8 mouse cellular contexts compared by ENCODE assay signal in the genomic region with DNA sequence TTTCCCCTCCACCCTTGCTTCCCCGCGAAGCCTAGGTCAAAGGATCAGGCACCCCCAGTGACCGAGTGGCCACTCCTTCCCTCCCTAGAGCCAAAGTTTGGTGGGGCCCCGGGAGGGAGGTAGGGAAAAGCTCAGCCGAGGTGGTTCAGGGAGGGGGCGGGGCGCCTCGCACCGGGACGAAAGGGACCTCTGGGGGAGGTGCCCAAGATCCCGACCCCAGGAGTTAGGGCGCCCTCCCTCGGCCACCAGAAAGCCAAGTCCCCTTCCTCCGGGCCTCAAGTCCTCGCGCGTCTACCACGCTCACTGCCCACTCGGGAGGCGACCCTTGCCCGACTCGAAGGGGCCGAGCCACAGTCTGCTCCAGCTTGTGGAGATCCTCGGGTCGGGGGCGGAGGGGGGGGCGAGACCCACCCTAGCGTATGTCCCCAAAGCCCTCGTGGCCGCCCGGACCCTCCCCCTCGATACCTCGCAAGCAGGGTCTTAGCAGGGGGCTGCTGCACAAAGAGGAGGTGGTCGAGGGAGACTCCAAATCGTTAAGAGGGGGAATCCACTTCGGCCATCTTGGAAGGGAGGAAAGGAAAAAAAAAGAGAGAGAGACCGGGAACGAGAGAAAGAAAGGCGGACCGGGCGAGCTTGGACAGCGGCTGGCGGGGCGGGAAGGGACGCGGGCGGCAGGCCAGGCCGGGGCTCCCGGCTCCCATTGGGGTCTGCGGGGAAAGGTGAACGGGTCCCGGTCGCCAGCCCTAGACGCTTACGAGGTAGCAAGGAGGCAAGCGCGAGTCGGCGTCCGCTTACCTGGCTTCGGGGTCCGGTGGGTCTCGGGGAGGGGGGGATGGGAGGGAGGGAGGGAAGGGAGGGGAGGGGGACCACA. TPM values are rescaled to one million over a fixed set of nuclear protein-coding genes. Genes with fewer than 3 reads are reported as not detected.
A peak's percentile ranks its signal among the peaks of the same experiment; 100 is the strongest.
DNase-seq lines count a peak whose midpoint lies in the region; ATAC-seq and TF ChIP-seq lines count a peak whose summit lies in the region.

No protein-coding gene starts in this region.

- ATAC-seq in kidney, embryonic 14.5 days (ENCODE audit: low FRiP score, low TSS enrichment): peak; percentile 3; the same call in 1 of the 2 replicates
- ATAC-seq in lung, postnatal 0 days: peak; percentile 1; the same call in 1 of the 2 replicates
- no peak for ATAC-seq in granulocyte monocyte progenitor cell, adult 5-6 weeks (replicated peaks; ENCODE audit: poor library complexity, severe bottlenecking)

- WGBS in heart, embryonic 10.5 days: under 1% methylated on average over 62 of the region's 63 CpGs
- WGBS in kidney, embryonic 14.5 days: 1% methylated on average over 49 of the region's 63 CpGs
- WGBS in lung, postnatal 0 days: under 1% methylated on average over 46 of the region's 63 CpGs

- H3K4me2 ChIP-seq in kidney, embryonic 14.5 days (replicated peaks; ENCODE audit: low read depth, low read length): peak overlapping the region; percentile 91
- H3K4me2 ChIP-seq in lung, postnatal 0 days (replicated peaks; ENCODE audit: low read depth, low read length): peak overlapping the region; percentile 91

- TF ChIP-seq EP300 in lung, postnatal 0 days (IDR thresholded peaks at IDR 0.05): no peak

- H3K9me3 ChIP-seq in heart, embryonic 10.5 days: no peaks in the 10 kb centered on the region
- no peaks in the 10 kb centered on the region for H3K9me3 ChIP-seq in kidney, embryonic 14.5 days (ENCODE audit: control insufficient read depth, low read length)
- no peaks in the 10 kb centered on the region for H3K9me3 ChIP-seq in lung, postnatal 0 days (ENCODE audit: low read length)

- peak; percentile 74 for TF ChIP-seq CTCF in lung, postnatal 0 days (IDR thresholded peaks at IDR 0.05)

- H3K4me1 ChIP-seq in heart, embryonic 10.5 days: peaks cover 64% of the 10 kb centered on the region
- H3K4me1 ChIP-seq in kidney, embryonic 14.5 days (ENCODE audit: control insufficient read depth, insufficient read depth, low read length): peaks cover 47% of the 10 kb centered on the region
- H3K4me1 ChIP-seq in lung, postnatal 0 days (ENCODE audit: insufficient read depth, low read depth, low read length): peaks cover 30% of the 10 kb centered on the region

- H3K27ac ChIP-seq in heart, embryonic 10.5 days: peak overlapping the region; percentile 98
- peak overlapping the region; percentile 99 for H3K27ac ChIP-seq in kidney, embryonic 14.5 days (ENCODE audit: low read depth, low read length)
- H3K27ac ChIP-seq in lung, postnatal 0 days (ENCODE audit: low read length): peak overlapping the region; percentile 93

- H3K4me3 ChIP-seq in heart, embryonic 10.5 days: peak overlapping the region; percentile 81
- H3K4me3 ChIP-seq in kidney, embryonic 14.5 days (ENCODE audit: low read length): peak overlapping the region; percentile 79
- peak overlapping the region; percentile 86 for H3K4me3 ChIP-seq in lung, postnatal 0 days (ENCODE audit: low read depth, low read length)

- H3K27me3 ChIP-seq in heart, embryonic 10.5 days (ENCODE audit: insufficient read depth, poor library complexity, severe bottlenecking): no peaks in the 10 kb centered on the region
- H3K27me3 ChIP-seq in kidney, embryonic 14.5 days (ENCODE audit: control insufficient read depth, insufficient read depth, low read length): no peaks in the 10 kb centered on the region
- H3K27me3 ChIP-seq in lung, postnatal 0 days (replicated peaks; ENCODE audit: insufficient read depth, low read length): no peaks in the 10 kb centered on the region

- peaks cover 6% of the 10 kb centered on the region; the same call in 1 of the 2 replicates for H3K36me3 ChIP-seq in heart, embryonic 10.5 days
- no peaks in the 10 kb centered on the region for H3K36me3 ChIP-seq in kidney, embryonic 14.5 days (ENCODE audit: control insufficient read depth, insufficient read depth, low read length)
- no peaks in the 10 kb centered on the region for H3K36me3 ChIP-seq in lung, postnatal 0 days (ENCODE audit: insufficient read depth, low read length)

- DNase-seq in CD4-positive helper T cell, adult 2 months (ENCODE audit: low read depth, low spot score): peak; percentile 45
- DNase-seq in ZHBTc4 (ENCODE audit: low read depth, low spot score): peak; percentile 92
- DNase-seq in embryo, embryonic 11 days: peak; percentile 90
- peak; percentile 89 for DNase-seq in heart, embryonic 10.5 days (ENCODE audit: low spot score)
- DNase-seq in lung, postnatal 0 days (ENCODE audit: low spot score): peak; percentile 89
- DNase-seq in right cerebral cortex, postnatal 14 days: peak; percentile 73

- peak overlapping the region; percentile 88 for H3K9ac ChIP-seq in kidney, embryonic 14.5 days (ENCODE audit: low read depth, low read length)
- H3K9ac ChIP-seq in lung, postnatal 0 days (replicated peaks; ENCODE audit: low read depth): peak overlapping the region; percentile 77

RNA-seq across cellular contexts. Expression of gene Pcgf2, which starts 1.3 kb away (rescaled TPM):
- 9.7 and 13.5 TPM in 2 replicates for polyA plus RNA-seq in heart, embryonic 10.5 days (2016; fragmentation: Nextera tagmentation; extraction: Ambion mirVana)
- 19.3 and 23.1 TPM in 2 replicates for polyA plus RNA-seq in kidney, embryonic 14.5 days (2014; fragmentation: Nextera tagmentation; extraction: Ambion mirVana)
- 10.5 TPM in 2 replicates for polyA plus RNA-seq in lung, postnatal 0 days (2015; fragmentation: Nextera tagmentation; extraction: Ambion mirVana)
- 6.3 and 14.3 TPM in 2 replicates for total RNA-seq in granulocyte monocyte progenitor cell, adult 5-6 weeks (2014; fragmentation: Nextera tagmentation)
- 1.8 and 2.8 TPM in 2 replicates for total RNA-seq in granulocyte monocyte progenitor cell, adult 5-6 weeks (2017)

RNA-seq across cellular contexts. Expression of gene Psmb3, which starts 4.2 kb away (rescaled TPM):
- 517 and 557 TPM in 2 replicates for polyA plus RNA-seq in heart, embryonic 10.5 days (2016; fragmentation: Nextera tagmentation; extraction: Ambion mirVana)
- polyA plus RNA-seq in kidney, embryonic 14.5 days (2014; fragmentation: Nextera tagmentation; extraction: Ambion mirVana): 525 and 539 TPM in 2 replicates
- polyA plus RNA-seq in lung, postnatal 0 days (2015; fragmentation: Nextera tagmentation; extraction: Ambion mirVana): 350 and 419 TPM in 2 replicates
- 181 and 283 TPM in 2 replicates for total RNA-seq in granulocyte monocyte progenitor cell, adult 5-6 weeks (2014; fragmentation: Nextera tagmentation)
- 168 and 196 TPM in 2 replicates for total RNA-seq in granulocyte monocyte progenitor cell, adult 5-6 weeks (2017)

RNA-seq across cellular contexts. Expression of gene Cisd3, which starts 13.3 kb away (rescaled TPM):
- polyA plus RNA-seq in heart, embryonic 10.5 days (2016; fragmentation: Nextera tagmentation; extraction: Ambion mirVana): 49.8 and 52.8 TPM in 2 replicates
- polyA plus RNA-seq in kidney, embryonic 14.5 days (2014; fragmentation: Nextera tagmentation; extraction: Ambion mirVana): 30.5 and 34.2 TPM in 2 replicates
- 59.1 and 63.8 TPM in 2 replicates for polyA plus RNA-seq in lung, postnatal 0 days (2015; fragmentation: Nextera tagmentation; extraction: Ambion mirVana)
- 48.1 and 62.9 TPM in 2 replicates for total RNA-seq in granulocyte monocyte progenitor cell, adult 5-6 weeks (2014; fragmentation: Nextera tagmentation)
- 0.82 and 6.5 TPM in 2 replicates for total RNA-seq in granulocyte monocyte progenitor cell, adult 5-6 weeks (2017)

RNA-seq across cellular contexts. Expression of gene Mllt6, which starts 35.8 kb away (rescaled TPM):
- polyA plus RNA-seq in heart, embryonic 10.5 days (2016; fragmentation: Nextera tagmentation; extraction: Ambion mirVana): 1.7 and 2.2 TPM in 2 replicates
- 5.7 and 10.0 TPM in 2 replicates for polyA plus RNA-seq in kidney, embryonic 14.5 days (2014; fragmentation: Nextera tagmentation; extraction: Ambion mirVana)
- polyA plus RNA-seq in lung, postnatal 0 days (2015; fragmentation: Nextera tagmentation; extraction: Ambion mirVana): 3.0 and 3.5 TPM in 2 replicates
- total RNA-seq in granulocyte monocyte progenitor cell, adult 5-6 weeks (2014; fragmentation: Nextera tagmentation): 5.7 and 8.5 TPM in 2 replicates
- total RNA-seq in granulocyte monocyte progenitor cell, adult 5-6 weeks (2017): 4.9 and 6.5 TPM in 2 replicates

RNA-seq across cellular contexts. Expression of gene Pip4k2b, which starts 45.5 kb away (rescaled TPM):
- 0.96 and 1.3 TPM in 2 replicates for polyA plus RNA-seq in heart, embryonic 10.5 days (2016; fragmentation: Nextera tagmentation; extraction: Ambion mirVana)
- polyA plus RNA-seq in kidney, embryonic 14.5 days (2014; fragmentation: Nextera tagmentation; extraction: Ambion mirVana): 1.9 and 2.6 TPM in 2 replicates
- polyA plus RNA-seq in lung, postnatal 0 days (2015; fragmentation: Nextera tagmentation; extraction: Ambion mirVana): 0.86 and 1.3 TPM in 2 replicates
- total RNA-seq in granulocyte monocyte progenitor cell, adult 5-6 weeks (2014; fragmentation: Nextera tagmentation): 23.4 and 28.1 TPM in 2 replicates
- total RNA-seq in granulocyte monocyte progenitor cell, adult 5-6 weeks (2017): 16.6 and 20.8 TPM in 2 replicates
